Mouse (Mus musculus) cerebellum, adult 2 months (tissue): ENCODE results near the gene Zfpl1.

ENCODE experiments used
- CTCF ChIP-seq: fragments of 200-500 bp; IDR thresholded peaks from 2 replicates; pipeline ENCODE4 v1.5.1; 2011; ENCODE audit warnings: low read depth, mild to moderate bottlenecking, control low read depth, low read length, moderate library complexity, borderline replicate concordance; ENCODE audit not compliant: insufficient read depth
- POLR2A ChIP-seq: fragments of 200-500 bp; IDR thresholded peaks from 2 replicates; pipeline ENCODE4 v1.6.1; 2011; ENCODE audit warnings: low read length, control low read depth, borderline replicate concordance; ENCODE audit not compliant: insufficient read depth

DNA sequence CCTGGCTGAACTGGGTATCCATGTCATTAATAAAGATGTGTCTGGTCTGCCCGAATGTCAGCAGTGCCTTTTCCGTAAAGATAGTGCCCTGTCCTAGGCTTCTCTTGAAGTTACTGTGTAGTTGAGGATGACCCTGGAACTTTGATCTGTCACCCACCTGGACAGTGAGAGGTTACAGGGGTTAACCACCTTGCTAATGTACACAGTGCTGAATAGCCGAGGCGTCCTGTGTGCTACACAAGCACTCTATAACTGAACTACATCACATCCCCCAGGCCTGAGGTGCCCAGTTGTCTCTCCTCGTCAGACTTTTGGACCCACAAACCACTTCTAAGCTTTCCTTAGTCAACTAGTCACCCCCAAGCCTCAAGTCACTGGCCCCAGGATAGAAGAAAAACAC is 22.3 kb downstream of the Zfpl1 start:
- no peak for TF ChIP-seq CTCF
- TF ChIP-seq POLR2A: no peak
